Mouse (Mus musculus) retina, adult 2 months (tissue): ENCODE results near the gene Fbxo40.

Experiments used
- DNase-seq: peaks from one replicate; pipeline ENCODE4 v3.0.0-alpha.2; 2012; ENCODE audit warnings: low read depth, low spot score

The Fbxo40 gene

GRCm38 (mm10) chr16:36989999-36990625 lies at the start of gene Fbxo40:
TSS of gene Fbxo40 (minus strand) at chr16:36990467.
- DNase-seq, result no peak

- no peak for DNase-seq
Measured at GRCm38 (mm10) chr16:37034751-37035150, 44.5 kb upstream of the Fbxo40 start.

GRCm38 (mm10) chr16:37031996-37032395 lies 41.7 kb upstream of the Fbxo40 start:
- DNase-seq, result no peak

- DNase-seq, result no peak
Measured at GRCm38 (mm10) chr16:37027581-37027980, 37.3 kb upstream of the Fbxo40 start.

GRCm38 (mm10) chr16:37012336-37012735 lies 22.1 kb upstream of the Fbxo40 start:
- no peak for DNase-seq

GRCm38 (mm10) chr16:37011922-37012289 lies 21.6 kb upstream of the Fbxo40 start:
- no peak for DNase-seq

GRCm38 (mm10) chr16:37011061-37011921 lies 21.0 kb upstream of the Fbxo40 start, which contains the start of gene Polq:
TSS of gene Polq (plus strand) at chr16:37011786.
- peak; percentile 93 for DNase-seq

GRCm38 (mm10) chr16:37010370-37010769 lies 20.1 kb upstream of the Fbxo40 start:
- peak; percentile 60 for DNase-seq

- no peak for DNase-seq
Measured at GRCm38 (mm10) chr16:37009262-37009661, 19.0 kb upstream of the Fbxo40 start.

GRCm38 (mm10) chr16:36999366-36999972 lies 9.2 kb upstream of the Fbxo40 start:
- no peak for DNase-seq

GRCm38 (mm10) chr16:36997650-36998049 lies 7.4 kb upstream of the Fbxo40 start:
- DNase-seq, result no peak

GRCm38 (mm10) chr16:36989493-36989892 lies 774 bp downstream of the Fbxo40 start:
- no peak for DNase-seq

- DNase-seq, result no peak
Measured at GRCm38 (mm10) chr16:36988066-36988465, 2.2 kb downstream of the Fbxo40 start.

- no peak for DNase-seq
Measured at GRCm38 (mm10) chr16:36987399-36987798, 2.9 kb downstream of the Fbxo40 start.

GRCm38 (mm10) chr16:36985636-36986042 lies 4.6 kb downstream of the Fbxo40 start:
- DNase-seq, result no peak

GRCm38 (mm10) chr16:36983796-36984195 lies 6.5 kb downstream of the Fbxo40 start:
- DNase-seq, result no peak

- DNase-seq, result no peak
Measured at GRCm38 (mm10) chr16:36979127-36979526, 11.1 kb downstream of the Fbxo40 start.

- no peak for DNase-seq
Measured at GRCm38 (mm10) chr16:36963415-36963814, 26.9 kb downstream of the Fbxo40 start.

GRCm38 (mm10) chr16:36955106-36955505 lies 35.2 kb downstream of the Fbxo40 start:
- DNase-seq, result peak; percentile 36

- DNase-seq, result no peak
Measured at GRCm38 (mm10) chr16:36951029-36951428, 39.2 kb downstream of the Fbxo40 start.

GRCm38 (mm10) chr16:36949614-36950336 lies 40.5 kb downstream of the Fbxo40 start:
- no peak for DNase-seq
